Mouse (Mus musculus) hindbrain, embryonic 13.5 days (tissue): Measurements from ENCODE around the gene Khdc4. TPM values are rescaled to one million over a fixed set of nuclear protein-coding genes. Genes with fewer than 3 reads are reported as not detected.

Experiments
- ATAC-seq: fragments of 200-750 bp; cut with Nextera tagmentation; 2 replicates; pipeline ENCODE4 v1.8.0; 2017; ENCODE audit warnings: moderate TSS enrichment; ENCODE audit not compliant: low FRiP score
- H3K27ac ChIP-seq: fragments of 300-500 bp; sonication (generic); 2 replicates; pipeline ENCODE4 v1.5.1; 2015; ENCODE audit warnings: inconsistent platforms, mild to moderate bottlenecking, moderate library complexity
- H3K27me3 ChIP-seq: fragments of 300-500 bp; sonication (generic); 2 replicates; pipeline ENCODE4 v1.6.1; 2015; ENCODE audit warnings: mild to moderate bottlenecking, inconsistent platforms
- H3K36me3 ChIP-seq: fragments of 300-500 bp; sonication (generic); 2 replicates; pipeline ENCODE4 v1.6.1; 2015; ENCODE audit warnings: mild to moderate bottlenecking, inconsistent platforms
- H3K4me1 ChIP-seq: fragments of 300-500 bp; sonication (generic); replicated peaks from 2 replicates; pipeline ENCODE4 v1.6.1; 2015; ENCODE audit warnings: inconsistent platforms
- H3K4me2 ChIP-seq: fragments of 300-500 bp; sonication (generic); 2 replicates; pipeline ENCODE4 v1.6.1; 2015; ENCODE audit warnings: inconsistent platforms, mild to moderate bottlenecking, moderate library complexity
- H3K4me3 ChIP-seq: fragments of 300-500 bp; sonication (generic); 2 replicates; pipeline ENCODE4 v1.5.1; 2015; ENCODE audit warnings: mild to moderate bottlenecking, inconsistent platforms
- H3K9ac ChIP-seq: fragments of 300-500 bp; sonication (generic); 2 replicates; pipeline ENCODE4 v1.6.1; 2015; ENCODE audit warnings: mild to moderate bottlenecking, inconsistent platforms
- H3K9me3 ChIP-seq: fragments of 300-500 bp; sonication (generic); 2 replicates; pipeline ENCODE4 v1.6.1; 2016; ENCODE audit warnings: inconsistent platforms
- WGBS: fragments of 180-500 bp; shearing (Covaris S2); methylation state at CpG from one replicate; pipeline ENCODE4 v1.1.7; 2015; 5-methylcytosine and 5-hydroxymethylcytosine counted together
- polyA plus RNA-seq: library from polyadenylated mRNA; unstranded; fragments of >200 nt; fragmentation: Nextera tagmentation; extraction: Ambion mirVana; gene quantifications from 2 replicates; pipeline ENCODE4 v1.2.1, GENCODE M21; 2015

The Khdc4 gene
- polyA plus RNA-seq, 1 experiment from 2014 or later: 97.7 TPM

- peak overlapping the region; percentile 65 for H3K9ac ChIP-seq
- H3K27me3 ChIP-seq: no peaks in the 10 kb centered on the region
- 13% methylated on average over 11 of the region's 11 CpGs for WGBS
- no peak for ATAC-seq
- H3K27ac ChIP-seq: no peak overlapping the region
- peaks cover 4% of the 10 kb centered on the region; the same call in 1 of the 2 replicates for H3K4me1 ChIP-seq
- H3K9me3 ChIP-seq: no peaks in the 10 kb centered on the region
- H3K4me3 ChIP-seq: peak overlapping the region; percentile 30
- no peaks in the 10 kb centered on the region for H3K36me3 ChIP-seq
- peak overlapping the region; percentile 59 for H3K4me2 ChIP-seq
Observed at GRCm38 (mm10) chr3:88677399-88677798, 8.2 kb upstream of the Khdc4 start.

- Histone ChIP-seq H3K36me3 (peaks cover 9% of the 10 kb centered on the region), H3K27me3 (no peaks in the 10 kb centered on the region), H3K4me2 (no peak overlapping the region), H3K9ac (no peak overlapping the region), H3K27ac (no peak overlapping the region), H3K9me3 (no peaks in the 10 kb centered on the region), H3K4me3 (no peak overlapping the region), H3K4me1 (peaks cover 24% of the 10 kb centered on the region)
- no peak for ATAC-seq
- 93% methylated on average over 2 of the region's 2 CpGs for WGBS
Observed at GRCm38 (mm10) chr3:88683814-88684213, 1.8 kb upstream of the Khdc4 start.

- ATAC-seq: no peak
- Histone ChIP-seq H3K9me3 (no peaks in the 10 kb centered on the region), H3K4me3 (peak overlapping the region; percentile 89), H3K4me1 (peaks cover 24% of the 10 kb centered on the region), H3K27ac (peak overlapping the region; percentile 98), H3K9ac (peak overlapping the region; percentile 53; the same call in 1 of the 2 replicates), H3K36me3 (peaks cover 14% of the 10 kb centered on the region), H3K27me3 (no peaks in the 10 kb centered on the region), H3K4me2 (peak overlapping the region; percentile 59)
- WGBS: 63% methylated on average over 8 of the region's 8 CpGs
Observed at GRCm38 (mm10) chr3:88684236-88684979, 1.2 kb upstream of the Khdc4 start.

- no peaks in the 10 kb centered on the region for H3K27me3 ChIP-seq
- WGBS: under 1% methylated on average over 45 of the region's 45 CpGs
- peak overlapping the region; percentile 96 for H3K9ac ChIP-seq
- peak; percentile 82 for ATAC-seq
- peaks cover 30% of the 10 kb centered on the region for H3K36me3 ChIP-seq
- H3K9me3 ChIP-seq: no peaks in the 10 kb centered on the region
- H3K4me3 ChIP-seq: peak overlapping the region; percentile 89
- H3K27ac ChIP-seq: peak overlapping the region; percentile 98
- H3K4me2 ChIP-seq: peak overlapping the region; percentile 84
- H3K4me1 ChIP-seq: peaks cover 24% of the 10 kb centered on the region
Observed at GRCm38 (mm10) chr3:88685958-88686451, 402 bp downstream of the Khdc4 start.

- H3K36me3 ChIP-seq: peaks cover 39% of the 10 kb centered on the region
- H3K4me3 ChIP-seq: peak overlapping the region; percentile 89
- 56% methylated on average over 13 of the region's 13 CpGs for WGBS
- H3K27me3 ChIP-seq: no peaks in the 10 kb centered on the region
- H3K4me2 ChIP-seq: peak overlapping the region; percentile 84
- H3K9ac ChIP-seq: peak overlapping the region; percentile 96
- peaks cover 24% of the 10 kb centered on the region for H3K4me1 ChIP-seq
- ATAC-seq: no peak
- H3K9me3 ChIP-seq: no peaks in the 10 kb centered on the region
- peak overlapping the region; percentile 98 for H3K27ac ChIP-seq
Observed at GRCm38 (mm10) chr3:88686734-88687611, 1.4 kb downstream of the Khdc4 start.

- Histone ChIP-seq H3K9me3 (no peaks in the 10 kb centered on the region), H3K36me3 (peaks cover 58% of the 10 kb centered on the region)
- ATAC-seq: no peak
Observed at GRCm38 (mm10) chr3:88689079-88689478, 3.5 kb downstream of the Khdc4 start.

GRCm38 (mm10) chr3:88695545-88695944, 9.9 kb downstream of the Khdc4 start:
- Histone ChIP-seq H3K9ac (no peak overlapping the region), H3K27me3 (no peaks in the 10 kb centered on the region), H3K4me2 (no peak overlapping the region), H3K36me3 (peaks cover 96% of the 10 kb centered on the region), H3K9me3 (no peaks in the 10 kb centered on the region), H3K27ac (no peak overlapping the region), H3K4me1 (no peaks in the 10 kb centered on the region), H3K4me3 (no peak overlapping the region)
- no peak for ATAC-seq

More at GRCm38 (mm10) chr3:88689079-88689478, 3.5 kb downstream of the Khdc4 start:
- Histone ChIP-seq H3K27me3 (no peaks in the 10 kb centered on the region), H3K9ac (no peak overlapping the region), H3K4me3 (no peak overlapping the region), H3K27ac (no peak overlapping the region), H3K4me1 (peaks cover 24% of the 10 kb centered on the region), H3K4me2 (no peak overlapping the region)
- 90% methylated on average over 5 of the region's 5 CpGs for WGBS

GRCm38 (mm10) chr3:88698051-88698450, 12.4 kb downstream of the Khdc4 start:
- H3K36me3 ChIP-seq: peaks cover 92% of the 10 kb centered on the region
- H3K9me3 ChIP-seq: no peaks in the 10 kb centered on the region
- H3K4me2 ChIP-seq: no peak overlapping the region
- H3K4me3 ChIP-seq: no peak overlapping the region
- no peak overlapping the region for H3K9ac ChIP-seq
- H3K27ac ChIP-seq: no peak overlapping the region
- H3K4me1 ChIP-seq: no peaks in the 10 kb centered on the region
- 100% methylated on average over 1 of the region's 1 CpGs for WGBS
- H3K27me3 ChIP-seq: no peaks in the 10 kb centered on the region
- no peak for ATAC-seq

GRCm38 (mm10) chr3:88698834-88699233, 13.2 kb downstream of the Khdc4 start:
- WGBS: 98% methylated on average over 6 of the region's 6 CpGs
- no peaks in the 10 kb centered on the region for H3K27me3 ChIP-seq
- no peak overlapping the region for H3K4me3 ChIP-seq
- ATAC-seq: no peak
- H3K9ac ChIP-seq: no peak overlapping the region
- H3K4me2 ChIP-seq: no peak overlapping the region
- no peak overlapping the region for H3K27ac ChIP-seq
- no peaks in the 10 kb centered on the region for H3K9me3 ChIP-seq
- peaks cover 90% of the 10 kb centered on the region for H3K36me3 ChIP-seq
- no peaks in the 10 kb centered on the region for H3K4me1 ChIP-seq

- no peak overlapping the region for H3K4me2 ChIP-seq
- H3K9me3 ChIP-seq: no peaks in the 10 kb centered on the region
- 94% methylated on average over 3 of the region's 3 CpGs for WGBS
- peaks cover 90% of the 10 kb centered on the region for H3K36me3 ChIP-seq
- no peaks in the 10 kb centered on the region for H3K4me1 ChIP-seq
- ATAC-seq: no peak
- H3K27ac ChIP-seq: no peak overlapping the region
- no peak overlapping the region for H3K9ac ChIP-seq
- H3K27me3 ChIP-seq: no peaks in the 10 kb centered on the region
- no peak overlapping the region for H3K4me3 ChIP-seq
Observed at GRCm38 (mm10) chr3:88700247-88700646, 14.6 kb downstream of the Khdc4 start.

- Histone ChIP-seq H3K27ac (no peak overlapping the region), H3K9me3 (no peaks in the 10 kb centered on the region), H3K4me1 (no peaks in the 10 kb centered on the region), H3K36me3 (peaks cover 84% of the 10 kb centered on the region), H3K4me2 (no peak overlapping the region), H3K9ac (no peak overlapping the region), H3K4me3 (no peak overlapping the region), H3K27me3 (no peaks in the 10 kb centered on the region)
- 83% methylated on average over 3 of the region's 3 CpGs for WGBS
- ATAC-seq: no peak
Observed at GRCm38 (mm10) chr3:88701222-88701621, 15.6 kb downstream of the Khdc4 start.

GRCm38 (mm10) chr3:88713709-88714108, 28.1 kb downstream of the Khdc4 start:
- Histone ChIP-seq H3K9me3 (no peaks in the 10 kb centered on the region), H3K27me3 (no peaks in the 10 kb centered on the region), H3K4me1 (peaks cover 17% of the 10 kb centered on the region), H3K27ac (no peak overlapping the region), H3K4me3 (no peak overlapping the region), H3K36me3 (peaks cover 48% of the 10 kb centered on the region), H3K9ac (no peak overlapping the region), H3K4me2 (no peak overlapping the region)
- no peak for ATAC-seq
- WGBS: 97% methylated on average over 4 of the region's 4 CpGs
